Mouse (Mus musculus) lung, adult 2 months (tissue): ENCODE measurements around the gene Zfp36l3.

ENCODE experiments used
- CTCF ChIP-seq: fragments of 200-500 bp; IDR thresholded peaks from 2 replicates; pipeline ENCODE4 v1.5.1; 2011; ENCODE audit warnings: mild to moderate bottlenecking, low read length, control low read depth; ENCODE audit not compliant: insufficient read depth
- POLR2A ChIP-seq: fragments of 200-500 bp; IDR thresholded peaks from 2 replicates; pipeline ENCODE4 v1.6.1; 2011; ENCODE audit warnings: low read depth, mild to moderate bottlenecking, control low read depth, low read length, borderline replicate concordance; ENCODE audit errors: extremely low read depth

DNA sequence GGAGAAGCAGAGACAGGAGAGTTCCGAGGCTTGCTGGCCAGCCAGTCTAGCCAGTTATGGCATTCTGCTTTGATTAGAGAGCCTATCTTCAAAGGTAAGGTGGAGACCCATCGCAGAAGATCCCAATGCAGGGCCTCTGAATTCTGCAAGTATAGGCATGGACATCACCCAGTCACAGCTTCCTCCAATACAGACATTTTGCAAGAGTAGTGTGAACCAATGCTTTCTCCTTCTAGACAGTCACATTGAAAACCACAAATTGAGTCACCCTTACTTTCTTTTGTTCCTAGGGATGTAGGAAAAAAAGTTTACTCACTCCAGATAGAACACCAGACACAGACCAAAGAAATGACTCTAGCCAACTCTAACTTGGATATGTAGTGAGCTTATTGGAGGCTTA, 47.2 kb downstream of the Zfp36l3 start:
- TF ChIP-seq CTCF (no peak), POLR2A (no peak)
